Mouse (Mus musculus) layer of hippocampus, postnatal 36 days (tissue): ENCODE measurements around the gene 4921504E06Rik. TPM values are rescaled to one million over a fixed set of nuclear protein-coding genes. Genes with fewer than 3 reads are reported as not detected.

Experiments
- DNase-seq, 2 experiments: peaks; one replicate each; pipeline ENCODE4 v3.0.0; 2022
- total RNA-seq, 2 experiments: library from RNA; stranded (reverse); gene quantifications; 2 replicates each; pipeline ENCODE4 v1.2.3; 2021

The 4921504E06Rik gene
- total RNA-seq, 2 experiments from 2014 or later = not detected

DNA sequence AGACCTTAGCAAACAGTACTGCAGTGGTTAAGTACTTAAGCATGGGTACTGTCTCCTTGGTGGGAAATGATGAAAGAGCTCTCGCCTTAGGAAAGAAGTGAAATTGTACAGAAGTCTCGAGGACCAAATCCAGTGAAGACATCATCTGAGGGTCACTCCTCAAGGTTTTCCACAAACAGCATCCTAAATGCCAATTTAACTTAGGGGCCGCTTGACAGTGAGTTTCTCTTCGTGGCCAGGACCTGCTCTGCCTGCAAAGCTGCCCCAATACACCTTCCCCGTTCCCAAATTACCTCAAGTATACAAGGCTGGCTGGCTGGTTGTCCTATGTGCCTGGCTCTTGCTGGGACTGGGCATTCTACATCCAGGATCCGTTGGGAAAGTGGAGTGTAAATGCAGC, 137.6 kb downstream of the 4921504E06Rik start:
- no peak for DNase-seq

DNA sequence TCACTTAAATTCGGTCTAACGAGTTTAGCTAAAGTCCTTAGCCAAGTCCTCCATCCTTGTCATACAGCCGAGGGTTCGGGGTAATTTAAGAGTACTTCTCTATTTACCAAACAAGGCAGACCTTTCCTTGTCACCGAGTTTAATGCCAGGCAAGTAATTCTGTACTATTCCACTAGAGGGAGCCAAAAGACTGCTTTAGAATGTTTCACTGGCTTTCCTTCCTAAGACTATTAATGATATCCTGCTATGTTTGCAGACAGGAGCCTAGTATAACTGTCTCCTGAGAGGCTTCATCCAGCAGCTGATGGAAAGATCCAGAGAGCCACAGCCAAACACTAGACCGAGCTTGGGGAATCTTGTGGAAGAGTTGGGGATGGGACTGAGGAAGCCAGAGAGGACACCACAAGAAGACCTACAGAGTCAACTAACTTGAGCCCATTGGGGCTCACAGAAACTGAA, 138.6 kb downstream of the 4921504E06Rik start:
- peak in 1 of 2 experiments; percentile 21 for DNase-seq

DNA sequence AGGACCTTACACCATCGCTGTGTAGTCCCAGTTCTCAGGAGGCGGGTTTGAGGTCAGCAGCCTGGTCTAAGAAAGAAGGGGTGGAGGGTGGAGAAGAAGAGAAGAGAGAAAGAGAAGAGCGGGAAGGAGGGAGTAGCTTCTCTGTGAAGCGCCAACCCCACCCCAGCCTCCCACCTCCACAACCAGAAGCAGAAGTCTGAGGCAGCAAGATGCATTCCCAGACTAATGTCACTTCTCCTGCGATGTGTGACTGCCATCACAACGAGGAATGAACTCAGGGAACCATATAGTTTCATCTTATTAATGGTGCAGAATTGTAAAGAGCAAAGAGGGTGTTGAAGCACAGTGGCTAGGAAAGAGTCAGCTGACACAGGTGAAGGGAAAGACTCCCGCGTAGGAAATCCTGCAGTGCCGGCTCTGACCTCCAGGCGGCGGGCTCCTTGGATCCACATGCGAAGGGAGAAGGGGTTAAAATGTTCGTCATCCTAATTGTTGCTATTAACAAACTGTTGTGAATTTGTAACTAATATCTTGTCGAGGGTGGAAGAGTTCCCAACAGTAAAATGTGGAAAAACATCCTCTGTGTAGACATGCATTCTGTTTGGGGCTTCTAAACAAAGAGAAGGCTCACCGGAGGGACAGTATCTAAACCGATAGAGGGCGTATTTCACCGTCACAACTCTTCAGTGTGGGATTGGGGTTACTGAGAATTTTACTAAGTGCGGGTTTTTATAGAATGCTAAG, 139.3 kb downstream of the 4921504E06Rik start:
- peak; percentile 61 to 67 for DNase-seq

Other genes starting within 250 kb of the 4921504E06Rik start
- gene Msrb2, start 182.5 kb downstream of the 4921504E06Rik start, total RNA-seq = 10 to 100 TPM; 30.0 to 31.4 TPM
- not detected for gene Ptf1a, start 108.3 kb downstream of the 4921504E06Rik start, total RNA-seq
- 10 to 100 TPM; 11.4 to 12.5 TPM for gene Otud1, start 103.8 kb upstream of the 4921504E06Rik start, total RNA-seq